Mouse (Mus musculus): ENCODE data around the gene Cmss1.

Cmss1 gene

DNA sequence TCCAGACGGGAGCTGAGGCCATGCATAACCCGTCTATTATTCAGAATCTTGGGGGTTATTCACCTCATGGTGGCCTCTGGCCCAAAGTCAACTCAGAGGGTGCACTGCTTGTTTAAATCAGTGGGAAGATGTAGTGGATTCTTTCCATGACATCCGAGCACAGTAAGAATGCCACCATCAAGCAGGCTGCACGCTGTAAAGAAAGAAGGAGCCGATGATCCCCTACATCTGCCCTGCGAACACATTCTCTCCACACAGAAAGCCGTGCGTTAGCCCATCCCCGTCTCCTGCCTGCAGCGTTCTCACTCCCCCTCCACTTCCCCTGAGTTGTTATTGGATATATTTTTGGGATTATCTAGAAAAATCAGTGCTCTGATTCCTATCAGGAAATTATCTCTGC is 180.0 kb downstream of the Cmss1 start:
- no peak for DNase-seq (ENCODE audit: low spot score)

DNA sequence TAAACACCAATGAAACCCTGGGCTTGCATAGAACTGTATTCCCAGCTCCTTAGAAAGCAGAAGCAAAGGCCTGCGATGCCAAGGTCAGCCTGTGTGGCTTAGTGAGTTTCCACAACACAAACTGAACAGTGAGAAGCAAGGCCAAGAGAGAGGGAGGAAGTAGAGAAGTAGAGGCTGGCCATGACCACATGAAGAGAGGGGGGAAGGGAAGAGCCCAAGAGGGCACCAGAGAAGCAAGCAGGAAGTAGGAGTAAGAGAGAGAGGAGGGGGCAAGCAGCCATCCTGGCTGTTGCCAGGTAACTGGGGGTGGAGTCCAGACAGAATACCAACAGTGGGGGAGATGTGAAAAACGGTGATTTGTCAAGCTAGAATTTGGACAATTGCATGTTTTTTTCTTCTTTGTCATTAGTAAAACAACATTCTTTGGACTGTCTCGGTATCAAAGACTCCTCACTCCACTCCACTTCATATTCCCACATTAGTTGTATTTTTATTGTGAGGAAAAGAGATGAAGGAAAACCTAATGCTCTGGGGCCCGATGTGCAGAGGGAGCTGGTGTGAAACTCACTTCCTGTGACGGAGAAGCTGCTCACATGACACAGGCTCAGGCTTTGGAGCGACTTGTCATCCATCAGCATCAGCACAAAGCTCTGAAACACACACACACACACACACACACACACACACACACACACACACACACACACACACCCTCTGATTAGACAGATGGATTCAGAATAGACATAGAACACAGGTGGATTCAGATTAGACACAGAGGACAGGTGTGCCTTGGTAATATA is 183.5 kb downstream of the Cmss1 start:
- no peak for DNase-seq (ENCODE audit: low spot score)

DNA sequence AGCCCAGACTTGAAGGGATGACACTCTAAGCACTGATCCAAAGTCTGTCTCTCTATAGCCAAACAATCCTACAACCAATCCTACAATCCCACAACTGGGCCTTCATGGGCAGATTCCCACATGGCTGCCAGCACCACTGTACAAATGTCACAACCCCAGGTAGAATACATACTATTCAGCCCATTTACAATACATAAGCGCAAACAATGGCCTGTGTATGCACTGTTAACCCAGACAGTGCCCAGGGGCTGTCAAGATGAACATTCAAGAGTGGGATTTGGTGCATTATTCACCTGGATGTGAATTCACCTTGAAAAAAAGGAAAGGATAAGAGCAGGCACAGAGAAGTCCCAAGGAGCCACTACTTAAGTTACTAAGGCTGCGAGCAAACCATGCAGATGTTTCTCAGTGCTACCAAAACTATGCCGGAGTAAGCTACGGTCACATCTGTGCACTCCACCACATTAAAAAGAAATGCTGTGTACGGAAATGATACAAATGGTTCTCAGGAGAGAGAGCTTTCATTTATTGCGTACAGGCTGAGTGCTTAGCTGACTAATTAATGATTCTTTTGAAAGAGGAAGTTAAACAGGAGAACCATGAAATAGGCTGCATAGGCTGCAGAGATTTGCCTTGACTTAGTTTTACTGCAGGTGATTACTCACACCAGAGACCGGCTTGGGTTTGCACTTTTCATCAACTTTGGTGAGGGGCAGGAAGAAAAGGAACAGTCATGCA is 184.8 kb downstream of the Cmss1 start:
- no peak for DNase-seq (ENCODE audit: low spot score)

DNA sequence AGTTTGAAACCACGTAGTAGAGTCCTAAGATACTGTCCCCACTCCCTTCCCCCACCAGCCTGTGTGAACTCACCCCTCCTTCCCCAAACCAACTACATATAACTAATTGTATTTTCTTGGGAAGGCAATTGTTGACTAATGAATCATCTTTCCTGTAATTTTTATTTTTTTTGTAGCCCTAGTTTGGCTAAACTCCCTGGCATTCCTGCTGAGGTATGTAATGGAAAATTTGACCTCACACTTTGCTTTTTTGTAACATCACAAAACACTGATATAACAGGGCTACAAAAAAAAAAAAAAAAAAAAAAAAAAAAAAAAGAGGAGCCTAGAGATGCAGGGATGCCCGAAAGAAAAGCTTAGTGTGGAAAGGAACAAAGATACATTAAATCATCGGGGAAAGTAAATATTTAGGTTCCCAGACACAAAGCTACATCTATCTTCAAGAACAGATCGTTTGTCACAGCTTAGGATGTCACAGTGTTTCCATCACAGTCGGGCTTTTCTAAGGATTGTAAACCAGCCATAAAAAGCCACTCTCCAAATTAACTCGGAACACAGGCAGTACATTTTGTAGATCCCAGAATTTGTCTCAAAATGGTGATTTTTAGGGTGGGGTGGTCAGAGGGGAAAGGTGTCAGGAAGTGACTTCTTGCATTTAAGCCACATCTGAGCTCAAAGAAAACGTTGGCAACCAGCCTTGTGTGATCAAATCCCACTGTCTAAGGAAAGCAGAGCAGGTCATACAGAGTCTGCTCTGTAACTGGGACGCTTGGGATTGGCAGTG is 185.7 kb downstream of the Cmss1 start:
- no peak for DNase-seq (ENCODE audit: low spot score)

DNA sequence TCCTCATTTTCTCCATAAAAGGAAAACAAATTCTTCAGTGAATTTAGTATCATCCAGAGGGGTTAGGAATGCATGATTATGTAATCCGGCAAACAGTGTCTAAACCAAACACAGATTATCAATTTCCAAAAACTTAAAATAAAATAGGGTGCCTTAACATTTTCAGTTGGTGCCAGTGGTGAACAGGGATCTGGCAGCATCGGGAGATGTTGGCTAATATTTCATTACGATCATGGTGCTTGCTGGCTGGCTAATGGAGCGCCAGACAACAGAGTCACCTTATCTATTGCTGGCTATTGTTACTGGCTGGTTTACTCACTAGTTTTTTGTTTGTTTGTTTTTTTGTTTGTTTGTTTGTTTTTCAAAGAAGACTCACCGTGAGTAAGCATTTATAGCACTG is 186.8 kb downstream of the Cmss1 start:
- DNase-seq (ENCODE audit: low spot score), result no peak

DNA sequence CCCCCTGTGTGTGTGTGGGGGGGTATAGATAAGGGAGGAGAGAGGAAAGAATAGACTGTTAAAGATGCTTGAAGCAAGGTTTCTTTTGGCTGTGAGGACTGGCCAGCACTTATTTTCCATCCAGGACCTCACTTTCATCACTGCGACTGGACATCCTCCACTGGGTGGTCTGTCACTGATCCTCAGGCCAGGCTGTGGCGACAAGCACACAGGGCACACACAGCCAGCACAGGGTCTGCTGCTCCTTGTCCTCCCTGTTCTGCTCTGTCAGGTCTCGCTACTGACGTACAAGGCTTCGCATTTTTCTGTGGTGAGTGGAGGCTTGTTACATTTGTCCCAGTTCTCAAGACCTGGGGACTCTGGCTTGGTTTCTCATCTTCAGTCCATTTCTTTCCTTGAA is 187.3 kb downstream of the Cmss1 start:
- DNase-seq (ENCODE audit: low spot score), result no peak

DNA sequence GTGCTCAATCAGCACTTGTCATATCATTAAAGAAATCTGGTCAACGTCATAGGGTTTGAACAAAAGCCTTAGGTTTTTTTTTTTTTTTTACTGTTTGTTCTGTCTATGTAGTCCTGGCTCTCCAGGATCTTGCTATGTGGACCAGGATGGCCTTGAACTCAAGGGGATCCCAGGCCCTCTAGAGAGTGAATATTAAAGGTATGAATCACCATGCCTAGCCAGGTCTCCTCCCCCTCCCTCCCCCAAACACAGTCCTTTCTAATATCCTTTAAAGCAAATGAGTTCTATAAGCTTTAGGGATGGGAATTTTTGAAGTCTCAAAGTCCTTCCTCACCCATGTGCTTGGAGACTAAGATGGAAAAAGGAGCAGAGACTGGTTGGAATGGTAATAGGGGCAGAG is 188.7 kb downstream of the Cmss1 start:
- DNase-seq (ENCODE audit: low spot score), result no peak

DNA sequence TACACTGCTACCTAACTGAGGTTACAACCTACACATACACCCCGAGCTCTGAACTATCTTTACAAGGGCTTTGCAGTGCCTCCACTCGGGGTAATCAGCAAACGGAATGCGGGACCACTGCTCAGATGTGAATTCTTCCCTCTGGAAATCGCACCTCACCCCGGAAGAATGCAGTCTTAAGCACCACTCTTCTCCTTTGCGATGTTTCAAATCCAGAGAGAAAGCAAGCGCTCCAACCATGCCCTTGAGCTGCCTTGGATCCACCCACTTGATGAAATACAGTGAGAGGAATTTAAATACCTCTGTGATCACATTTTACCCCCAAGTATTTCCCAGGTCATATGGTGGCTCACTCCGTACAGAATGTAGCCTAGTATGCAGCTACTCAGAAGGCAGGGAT is 189.6 kb downstream of the Cmss1 start:
- DNase-seq (ENCODE audit: low spot score), result no peak

DNA sequence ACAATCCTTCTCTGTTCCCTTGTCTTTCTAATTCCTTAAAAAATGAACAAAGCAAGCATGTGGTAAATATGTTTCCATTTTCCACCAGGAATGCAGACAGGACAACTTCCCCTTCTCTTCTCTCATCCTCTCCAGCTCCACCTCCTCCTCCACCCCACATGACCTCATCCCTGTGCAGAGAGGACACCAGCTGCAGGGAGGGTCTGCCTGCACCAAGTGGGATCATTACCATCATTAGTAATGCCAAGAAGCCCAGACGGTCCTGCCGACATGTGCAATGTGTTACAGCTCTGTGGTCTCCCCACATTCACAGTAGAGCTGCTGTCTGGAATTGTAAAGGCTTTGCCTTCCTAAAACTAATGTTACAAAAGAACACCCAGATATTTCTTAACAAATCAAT is 190.6 kb downstream of the Cmss1 start:
- DNase-seq (ENCODE audit: low spot score), result no peak

DNA sequence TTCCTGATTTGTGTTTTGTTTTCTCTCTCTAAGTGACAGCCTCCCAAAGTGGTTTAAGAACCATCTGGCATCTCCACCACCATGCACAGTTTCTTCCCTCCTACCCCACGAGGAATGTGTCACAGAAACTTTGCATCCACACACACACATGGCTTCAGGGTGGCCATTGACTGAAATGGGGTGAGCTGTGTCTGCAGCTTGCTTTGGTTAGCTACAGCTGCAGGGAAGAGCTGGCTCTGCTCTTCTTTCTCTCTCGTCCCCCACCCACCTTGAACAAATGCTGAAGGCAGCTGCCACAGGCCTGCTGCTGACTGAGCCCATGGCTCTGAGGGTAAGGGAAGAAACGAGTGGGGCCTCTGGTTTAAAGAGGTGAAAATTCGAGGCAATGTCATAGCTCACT is 193.9 kb downstream of the Cmss1 start:
- no peak for DNase-seq (ENCODE audit: low spot score)

DNA sequence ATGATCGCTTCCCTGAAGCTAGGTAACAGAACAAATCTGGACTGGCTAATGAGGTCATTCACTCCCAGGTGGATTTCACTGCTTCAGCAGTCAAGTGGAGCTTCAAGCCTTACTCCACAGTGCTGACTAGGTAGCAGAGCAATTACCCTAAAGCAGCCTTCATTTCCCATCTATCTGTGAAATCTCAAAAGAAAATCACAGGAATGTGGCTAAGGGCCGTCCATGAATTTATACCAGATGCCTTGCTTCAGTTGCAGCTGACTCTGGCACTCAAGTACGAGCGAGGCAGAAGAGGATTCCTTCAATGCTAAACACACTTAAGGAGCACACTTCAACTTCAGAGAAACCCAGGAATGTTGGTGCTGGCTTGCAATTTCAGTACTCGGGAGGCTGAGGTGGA is 202.8 kb downstream of the Cmss1 start:
- DNase-seq (ENCODE audit: low spot score), result no peak

DNA sequence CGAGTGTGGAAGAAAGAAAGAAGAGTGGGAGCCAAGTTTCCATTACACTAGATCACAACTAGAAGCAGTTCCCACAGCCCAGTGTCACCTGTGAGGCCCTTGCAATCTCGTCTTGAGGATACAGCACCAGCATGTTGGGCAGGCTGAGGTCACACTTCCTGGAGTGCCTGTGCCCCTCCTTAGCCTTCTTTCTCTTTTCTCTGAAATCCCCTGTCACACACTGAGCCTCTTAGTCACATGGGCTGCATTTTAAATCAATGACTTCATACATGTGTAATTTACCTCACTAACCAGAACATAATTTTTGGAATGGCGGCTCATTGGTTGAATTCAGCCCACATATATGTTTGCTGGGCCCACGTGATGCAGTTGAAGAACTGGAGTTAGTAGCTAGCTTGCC is 203.8 kb downstream of the Cmss1 start:
- DNase-seq (ENCODE audit: low spot score), result no peak

DNA sequence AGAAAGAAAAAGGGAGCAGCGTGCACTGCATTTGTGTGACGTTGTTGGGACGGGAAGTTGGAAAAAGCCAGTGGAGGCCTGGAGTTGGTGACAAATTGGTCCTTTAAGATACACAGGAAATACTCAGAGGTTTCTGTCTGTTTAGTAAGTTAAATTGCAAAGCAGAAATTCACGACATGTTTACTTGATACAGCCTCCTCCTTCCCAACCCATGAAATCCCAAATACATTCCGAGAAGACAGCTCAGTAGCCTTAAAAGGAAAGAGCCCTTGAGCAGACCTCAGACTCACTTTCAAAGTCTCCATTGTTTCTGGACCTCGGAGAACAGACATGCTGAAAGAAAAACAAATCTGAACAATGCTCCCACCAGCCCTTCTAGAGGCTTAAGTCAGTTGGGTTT is 205.0 kb downstream of the Cmss1 start:
- DNase-seq (ENCODE audit: low spot score), result no peak

DNA sequence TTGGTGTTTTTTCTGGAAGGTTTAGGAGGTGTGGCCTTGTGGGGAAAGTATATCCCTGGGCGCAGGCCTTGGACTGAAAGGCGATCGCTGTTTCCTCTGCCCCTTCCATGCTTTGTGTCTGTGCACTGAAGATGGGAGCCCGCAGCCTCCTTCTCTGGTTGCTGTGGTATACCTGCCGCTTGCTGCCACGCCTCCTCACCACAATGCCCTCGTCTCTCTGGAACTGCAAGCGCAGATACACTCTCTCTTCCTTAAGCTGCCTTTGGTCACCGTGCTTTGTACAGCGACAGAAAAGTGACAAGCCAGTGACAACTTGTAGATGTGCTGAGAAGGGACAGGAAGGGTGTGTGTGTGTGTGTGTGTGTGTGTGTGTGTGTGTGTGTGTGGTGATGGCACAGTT is 207.1 kb downstream of the Cmss1 start:
- DNase-seq (ENCODE audit: low spot score), result no peak

DNA sequence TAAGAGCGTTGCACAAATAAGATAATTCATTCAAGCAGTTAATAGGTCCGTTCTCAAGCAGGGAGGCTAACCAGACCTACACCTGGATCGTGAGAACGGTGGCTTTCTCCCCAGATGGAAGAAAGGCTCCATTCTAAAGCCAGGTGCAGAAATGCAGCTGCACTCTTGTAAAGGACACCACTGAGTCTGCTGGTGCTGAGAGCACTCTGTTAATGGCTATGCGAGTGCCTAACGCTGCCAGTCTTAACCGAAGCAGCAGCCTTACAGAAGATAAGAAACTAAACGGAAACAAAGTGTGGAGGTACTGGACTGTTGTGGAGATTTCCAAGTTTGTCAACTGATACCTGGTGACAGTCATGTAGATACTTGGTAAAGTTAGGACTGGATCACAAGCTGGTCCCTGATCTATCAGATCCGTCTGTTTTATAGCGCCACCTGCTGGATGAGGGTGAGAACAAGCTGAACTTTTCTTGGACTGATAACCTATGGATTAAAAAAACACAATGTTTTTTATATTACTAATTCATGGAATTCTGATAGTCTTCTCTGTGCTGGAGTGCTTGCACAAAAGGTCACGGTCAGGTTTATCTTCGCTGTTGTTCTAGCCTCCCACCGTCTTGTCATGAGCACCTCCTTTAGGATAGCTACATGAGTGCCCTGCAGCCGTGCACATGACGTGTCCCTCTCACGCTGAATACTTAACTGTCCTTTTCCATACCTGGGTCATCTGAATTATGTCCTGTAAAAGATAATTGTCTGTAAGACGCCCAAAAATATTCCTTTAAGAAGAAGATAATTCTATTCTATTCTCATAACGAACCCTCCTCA is 208.1 kb downstream of the Cmss1 start:
- peak; percentile 41 for DNase-seq (ENCODE audit: low spot score)

DNA sequence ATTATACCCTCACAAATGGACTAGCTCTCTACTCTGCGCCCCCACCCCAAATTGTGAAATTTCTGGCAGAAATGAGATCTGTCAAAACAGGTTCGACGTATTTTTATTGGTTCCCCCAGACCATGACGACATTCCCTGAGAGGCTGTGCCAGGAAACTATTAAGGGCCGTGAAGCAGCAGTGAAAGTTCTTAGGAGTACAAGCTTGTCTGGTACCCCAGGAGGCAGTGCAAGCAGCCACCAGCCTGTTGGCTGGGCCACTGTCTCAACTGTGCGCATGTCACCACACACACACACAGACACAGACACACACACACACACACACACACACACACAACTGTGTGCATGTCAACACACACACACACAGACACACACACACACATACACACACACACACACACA is 208.8 kb downstream of the Cmss1 start:
- DNase-seq (ENCODE audit: low spot score), result no peak

DNA sequence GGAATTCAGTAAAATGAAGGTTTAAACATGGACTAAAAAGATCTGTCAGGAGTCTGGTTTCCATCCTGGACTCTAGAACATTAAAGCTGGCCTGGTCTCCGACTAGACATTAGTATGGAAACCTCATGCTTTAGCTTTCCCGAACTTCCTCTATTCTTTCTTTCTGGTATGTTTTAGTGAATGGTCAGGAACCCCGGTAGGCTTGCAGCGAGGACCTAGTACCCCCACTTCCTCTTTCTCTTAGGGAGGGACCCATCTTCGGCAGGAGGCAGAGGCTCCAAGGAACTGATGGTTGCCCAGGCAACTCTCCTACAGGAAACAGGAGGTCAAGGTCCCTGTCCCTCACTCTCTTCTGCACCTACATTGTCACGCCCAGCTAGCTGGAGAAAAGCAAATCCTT is 210.4 kb downstream of the Cmss1 start:
- DNase-seq (ENCODE audit: low spot score), result no peak

DNA sequence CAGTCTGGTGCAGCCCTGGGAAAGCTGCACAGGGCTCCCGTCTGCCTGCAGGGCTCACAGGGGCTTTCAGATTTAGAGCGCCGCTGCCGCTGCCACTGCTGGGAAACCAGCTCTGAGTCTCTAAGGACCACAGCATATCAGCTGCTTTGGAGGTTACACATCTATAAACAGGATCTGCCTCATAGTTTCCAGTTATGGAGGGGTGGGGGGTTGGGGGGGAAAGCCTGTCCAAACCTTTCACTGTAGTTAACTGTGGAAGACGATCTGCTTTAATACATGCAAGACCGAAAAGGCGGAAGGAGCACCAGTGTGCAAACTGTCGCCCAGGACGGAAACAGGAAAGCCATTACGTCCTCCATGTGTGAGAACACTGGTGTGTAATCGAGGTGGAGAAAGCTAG is 213.5 kb downstream of the Cmss1 start:
- DNase-seq (ENCODE audit: low spot score), result no peak

DNA sequence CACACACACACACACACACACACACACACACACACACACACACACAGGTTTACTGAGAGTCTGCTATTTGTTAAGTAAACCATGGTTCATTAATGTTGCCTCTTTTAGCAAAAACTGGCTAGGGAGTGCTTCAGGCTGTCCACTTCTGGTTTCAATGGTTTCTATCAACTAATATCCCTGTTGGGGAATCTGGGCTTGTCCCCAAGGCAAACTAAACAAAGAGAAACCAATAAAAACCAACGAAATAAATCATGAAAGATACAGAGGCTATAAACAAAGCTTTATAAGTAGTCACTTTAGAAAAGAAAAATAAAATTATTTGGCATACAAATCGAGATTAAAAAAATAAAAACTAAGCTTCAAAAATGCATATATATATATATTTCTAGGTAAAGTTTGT is 214.2 kb downstream of the Cmss1 start:
- DNase-seq (ENCODE audit: low spot score), result no peak

DNA sequence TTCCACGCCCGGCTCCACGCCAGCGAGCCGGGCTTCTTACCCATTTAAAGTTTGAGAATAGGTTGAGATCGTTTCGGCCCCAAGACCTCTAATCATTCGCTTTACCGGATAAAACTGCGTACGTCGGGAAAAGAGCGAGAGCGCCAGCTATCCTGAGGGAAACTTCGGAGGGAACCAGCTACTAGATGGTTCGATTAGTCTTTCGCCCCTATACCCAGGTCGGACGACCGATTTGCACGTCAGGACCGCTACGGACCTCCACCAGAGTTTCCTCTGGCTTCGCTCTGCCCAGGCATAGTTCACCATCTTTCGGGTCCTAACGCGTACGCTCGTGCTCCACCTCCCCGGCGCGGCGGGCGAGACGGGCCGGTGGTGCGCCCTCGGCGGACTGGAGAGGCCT is 215.5 kb downstream of the Cmss1 start:
- peak; percentile 98 for DNase-seq (ENCODE audit: low spot score)

DNA sequence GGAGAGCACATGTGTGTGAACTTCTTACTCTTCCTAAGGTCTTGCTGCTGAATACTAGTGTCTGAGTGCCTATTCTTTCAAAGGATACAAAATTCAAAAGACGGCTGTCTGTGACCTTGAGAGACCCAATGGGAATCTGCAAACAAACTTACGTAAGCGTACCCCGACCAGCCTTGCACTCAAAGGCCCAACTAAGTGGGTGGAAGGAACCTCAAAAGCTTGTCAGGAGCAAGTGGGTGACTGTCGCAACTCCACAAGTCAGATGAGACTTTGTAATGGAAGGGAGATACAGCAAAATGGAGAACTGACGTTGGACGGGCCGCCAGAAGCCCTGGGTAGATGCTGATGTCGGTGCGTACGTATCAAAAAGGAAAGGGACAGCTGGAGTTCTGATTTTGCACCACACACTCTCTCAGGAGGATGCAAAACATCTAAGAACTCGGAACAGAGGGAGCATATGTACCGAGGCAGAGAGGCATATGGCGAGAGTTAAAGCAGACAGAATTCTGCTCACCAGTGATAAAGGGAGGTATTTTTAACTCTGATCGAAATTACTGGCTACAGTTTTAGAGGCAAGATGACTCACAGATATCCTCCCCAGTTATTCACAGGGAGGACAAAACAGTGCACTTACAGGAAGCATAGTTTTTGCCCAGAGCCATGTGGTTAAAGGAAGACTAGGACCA is 217.0 kb downstream of the Cmss1 start:
- peak; percentile 69 for DNase-seq (ENCODE audit: low spot score)

DNA sequence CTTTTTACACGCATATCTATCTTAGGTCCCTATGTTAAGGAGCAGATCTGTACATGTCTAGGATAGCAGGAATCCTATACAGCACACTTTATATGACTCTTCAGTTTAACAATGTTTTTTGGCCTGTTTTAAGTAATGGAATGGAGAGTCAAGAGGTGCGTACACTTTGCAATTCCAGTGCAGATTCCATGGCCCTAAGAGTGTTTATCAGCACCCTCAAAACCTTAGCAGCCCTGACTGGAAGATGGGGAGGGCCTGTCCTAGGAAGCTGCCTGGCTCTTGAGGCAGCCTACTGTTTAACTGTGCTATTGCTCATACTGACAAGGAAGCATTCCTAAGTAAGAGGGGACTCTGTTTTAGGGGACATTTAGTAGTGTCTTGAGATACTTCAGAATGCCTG is 222.4 kb downstream of the Cmss1 start:
- DNase-seq (ENCODE audit: low spot score), result no peak
